Mouse (Mus musculus): ENCODE measurements around the gene Kcnc2.

DNA sequence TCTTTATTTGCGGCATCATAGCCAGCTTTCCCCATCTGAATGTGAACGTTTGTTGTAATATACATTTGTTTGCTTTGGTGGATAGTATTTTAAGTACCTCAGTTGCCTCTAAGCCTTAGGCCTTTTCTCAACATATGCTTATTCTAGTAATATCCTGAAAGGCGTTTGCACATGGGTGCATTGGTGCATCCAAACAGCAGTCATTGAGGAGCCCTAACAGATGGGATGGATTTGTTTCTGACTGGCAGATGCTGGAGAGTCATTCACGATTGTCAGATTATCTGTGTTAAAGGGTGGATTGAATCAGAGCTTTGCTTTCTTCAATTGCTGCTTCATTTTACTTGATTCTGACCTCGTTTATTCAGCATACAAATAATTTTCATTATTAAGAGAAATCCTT, 89.8 kb downstream of the Kcnc2 start:
- TF ChIP-seq CTCF (IDR thresholded peaks at IDR 0.05; ENCODE audit: insufficient read depth, low read depth, low read length) (no peak), POLR2A (IDR thresholded peaks at IDR 0.05; ENCODE audit: insufficient read depth, low read depth, low read length) (no peak)
